Mouse (Mus musculus) brain, adult 2 months (tissue): ENCODE measurements around the gene Gas6.

Experiments used
- DNase-seq: peaks from one replicate; pipeline ENCODE4 v3.0.0; 2011; ENCODE audit warnings: low read depth, low spot score

Gene Gas6

DNA sequence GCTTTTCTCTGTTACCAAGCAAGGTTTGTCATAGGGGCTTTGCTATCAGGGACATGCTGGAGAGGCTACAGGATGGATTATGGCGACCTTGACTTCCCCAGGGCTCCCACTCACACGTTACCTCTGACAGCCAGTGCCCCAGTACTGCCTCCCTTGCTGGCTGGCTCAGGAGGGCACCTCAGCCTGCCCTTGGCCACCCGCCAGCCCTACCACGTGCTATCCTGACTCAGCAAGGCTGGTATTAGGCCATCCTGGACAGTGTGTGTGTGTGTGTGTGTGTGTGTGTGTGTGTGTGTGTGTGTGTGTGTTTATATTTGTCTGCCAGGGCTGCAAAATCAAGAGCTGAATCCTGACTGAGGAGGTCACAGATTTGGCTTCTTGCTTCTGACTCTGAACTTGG, 12.6 kb upstream of the Gas6 start:
- no peak for DNase-seq

DNA sequence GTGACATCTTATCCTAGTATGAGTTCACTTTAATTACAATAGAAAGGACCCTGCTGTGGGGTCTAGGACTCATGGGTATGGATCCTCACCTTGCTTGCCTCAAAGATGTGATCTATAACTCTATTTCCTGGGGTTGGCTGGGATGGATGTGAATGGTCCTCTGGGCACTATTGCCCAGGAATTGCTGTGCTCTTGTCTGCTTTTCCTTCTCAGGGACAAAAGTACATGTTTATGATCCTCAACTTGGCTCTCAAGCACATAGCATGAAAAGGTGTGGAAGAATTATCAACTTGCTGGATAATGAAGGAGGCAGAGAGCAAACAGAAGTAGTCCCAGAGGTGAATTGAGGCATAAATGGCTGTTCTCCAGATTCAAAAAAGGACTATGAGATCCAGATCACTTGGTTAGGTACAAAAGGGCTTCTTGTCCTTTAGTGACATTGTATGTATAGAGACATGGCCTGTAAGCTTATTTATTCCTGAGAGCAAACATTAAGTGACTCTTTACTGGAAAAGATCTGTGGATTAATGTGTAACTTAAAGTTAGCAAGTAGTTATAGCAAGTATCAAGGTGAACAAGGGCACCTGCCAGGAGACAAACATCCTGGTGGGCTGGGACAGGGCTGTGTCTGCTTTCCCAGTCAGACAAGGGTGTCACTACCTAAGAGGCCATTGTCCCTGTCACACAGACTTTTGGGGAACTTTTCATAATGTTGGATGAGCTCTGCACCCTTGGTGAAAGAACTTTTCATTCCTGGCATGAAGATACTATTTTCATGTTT, 10.8 kb upstream of the Gas6 start:
- DNase-seq: no peak

- peak; percentile 36 for DNase-seq
Measured at GRCm38 (mm10) chr8:13503936-13504606, 9.8 kb upstream of the Gas6 start.

DNA sequence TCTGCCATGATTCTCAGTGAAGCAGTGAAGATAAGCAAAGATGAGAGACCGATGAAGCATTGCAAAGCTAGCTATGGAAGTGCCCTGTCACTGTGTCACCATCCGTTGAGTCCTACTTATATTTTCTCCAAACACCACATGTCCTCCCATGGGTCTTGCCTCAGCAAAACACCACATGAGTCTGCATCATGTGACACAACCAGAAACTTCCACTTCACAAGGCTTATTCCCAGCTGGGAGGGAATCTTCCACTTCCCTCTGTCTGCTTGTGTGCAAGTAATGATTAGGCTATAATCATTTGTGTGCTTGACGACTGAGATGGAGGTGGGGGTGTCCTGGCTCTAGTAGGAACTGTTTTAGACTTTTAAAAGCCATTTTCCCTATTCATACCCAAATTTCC, 6.9 kb upstream of the Gas6 start:
- DNase-seq: no peak

DNA sequence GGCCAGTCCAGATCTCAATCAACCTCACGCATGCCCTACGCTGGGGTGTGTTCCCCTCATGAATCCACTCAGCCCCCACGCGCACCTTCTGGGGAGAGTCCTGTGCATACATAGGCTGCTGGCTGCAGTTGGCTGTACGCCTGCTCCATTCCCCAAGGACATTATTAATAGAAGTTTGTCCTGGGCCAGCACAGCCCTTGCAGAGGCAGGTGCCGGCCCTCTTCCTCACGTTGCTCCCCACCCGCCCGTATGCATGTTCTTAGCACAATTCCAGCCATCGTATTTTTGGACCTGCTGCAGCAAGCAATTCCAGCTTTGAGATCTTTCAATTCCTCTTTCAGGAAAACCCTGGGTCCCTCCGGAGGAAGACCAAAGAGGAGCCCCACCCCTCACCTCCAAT, 1.3 kb downstream of the Gas6 start:
- peak; percentile 42 for DNase-seq

GRCm38 (mm10) chr8:13492198-13492995, 1.9 kb downstream of the Gas6 start:
- no peak for DNase-seq

DNA sequence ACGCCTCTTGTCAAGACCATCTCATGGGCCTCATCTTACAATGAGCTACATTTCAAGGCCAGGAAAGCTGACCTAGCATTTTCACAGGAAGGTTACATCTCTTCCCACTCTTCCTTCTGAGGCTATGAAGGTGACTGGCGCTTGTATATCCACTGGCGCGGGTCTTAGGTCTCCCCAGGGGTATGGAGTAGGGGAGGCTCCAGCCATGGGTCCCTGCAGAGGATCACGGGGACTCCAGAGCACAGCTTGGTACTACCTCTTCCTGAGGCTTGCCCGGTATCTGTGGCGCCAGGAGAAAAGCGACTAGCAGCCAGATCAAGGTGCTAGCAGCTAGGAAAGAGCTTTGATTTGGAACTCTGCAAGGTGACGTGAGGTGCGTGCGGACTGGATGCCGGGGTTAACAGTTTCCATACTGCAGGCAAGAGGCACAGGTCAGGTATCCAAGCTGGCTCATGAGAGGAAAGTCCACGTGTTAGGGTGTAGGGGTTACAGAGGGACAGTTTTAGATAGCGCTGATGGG, 2.7 kb downstream of the Gas6 start:
- DNase-seq: no peak

DNA sequence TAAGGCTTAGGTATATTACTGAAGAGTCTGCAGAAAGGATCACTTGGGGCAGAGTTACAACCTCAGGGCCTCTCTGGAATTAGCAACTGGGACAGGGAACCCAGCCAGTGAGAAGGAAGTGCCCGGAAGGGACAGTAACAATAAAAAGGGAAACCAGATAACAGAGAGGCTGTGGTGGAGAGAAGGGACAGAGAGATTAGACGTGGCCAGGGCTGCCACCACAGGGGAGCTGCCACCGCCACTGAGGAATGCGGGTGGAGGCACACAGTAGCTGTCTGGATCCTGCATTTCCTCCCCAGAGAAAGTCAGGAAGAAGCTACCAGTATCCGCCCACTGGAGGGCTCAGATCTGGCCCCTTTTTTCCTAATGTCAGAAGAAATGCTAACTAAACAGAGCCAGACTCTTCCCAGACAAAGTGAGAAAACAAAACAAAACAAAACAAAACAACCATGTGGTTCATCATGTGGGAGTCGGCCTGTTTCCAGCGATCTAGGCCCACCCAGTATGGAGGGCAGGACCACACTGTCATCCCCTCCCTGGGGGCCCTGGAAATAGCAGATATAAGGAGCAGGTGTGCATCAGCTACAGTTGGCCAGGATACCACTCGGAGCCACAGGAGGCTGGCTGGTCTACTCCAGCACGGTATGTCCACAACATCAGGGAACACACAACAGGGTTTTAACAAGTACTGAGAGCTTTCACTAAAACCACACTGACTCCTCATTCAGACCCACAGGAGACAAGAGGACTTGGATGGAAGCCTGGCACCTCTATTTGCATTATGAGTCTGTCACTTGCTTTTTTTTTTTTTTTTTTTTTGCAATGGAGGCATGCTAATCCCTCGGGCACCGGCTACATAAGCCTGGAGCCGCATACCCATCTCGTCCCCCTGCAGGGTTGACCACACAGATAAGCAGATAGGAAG, 4.0 kb downstream of the Gas6 start:
- DNase-seq: no peak

GRCm38 (mm10) chr8:13489351-13489750, 4.9 kb downstream of the Gas6 start:
- DNase-seq: no peak

GRCm38 (mm10) chr8:13483191-13483590, 11.1 kb downstream of the Gas6 start:
- DNase-seq: no peak

DNA sequence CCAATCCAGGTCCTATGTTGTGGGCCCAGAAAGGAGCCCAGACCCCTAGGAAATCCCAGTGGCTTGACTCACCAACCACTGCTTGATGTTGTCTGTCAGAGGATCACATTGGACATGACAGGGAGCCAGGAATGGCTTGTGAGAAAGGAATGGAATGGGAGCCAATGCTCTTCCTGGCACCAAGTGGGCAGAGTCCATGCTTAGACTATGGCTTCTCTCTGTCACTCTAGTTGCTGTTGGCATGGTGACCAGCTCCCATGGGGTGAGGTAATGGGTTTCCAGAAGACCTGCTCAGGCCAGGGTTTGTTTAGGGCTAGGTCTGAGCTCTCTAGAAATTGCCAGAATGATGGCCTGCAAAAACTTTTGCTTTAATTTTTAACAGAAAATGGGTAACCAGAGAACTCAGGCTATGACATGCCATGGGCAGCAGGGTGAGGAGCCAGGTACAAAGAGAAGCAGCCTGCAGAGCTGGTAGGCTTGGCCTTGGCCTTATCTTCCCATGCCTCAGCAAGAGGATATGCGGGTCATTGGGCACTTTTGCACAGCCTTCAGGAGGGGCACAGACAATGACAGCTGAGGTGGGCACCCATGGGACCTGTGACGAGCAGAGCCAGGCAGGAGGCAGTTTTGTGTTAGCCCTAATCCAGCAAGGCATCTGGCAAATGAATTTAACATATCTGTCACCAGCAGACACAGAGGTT, 12.0 kb downstream of the Gas6 start:
- peak; percentile 61 for DNase-seq

- no peak for DNase-seq
Measured at GRCm38 (mm10) chr8:13481596-13481995, 12.7 kb downstream of the Gas6 start.

- DNase-seq: no peak
Measured at GRCm38 (mm10) chr8:13481089-13481554, 13.2 kb downstream of the Gas6 start.

DNA sequence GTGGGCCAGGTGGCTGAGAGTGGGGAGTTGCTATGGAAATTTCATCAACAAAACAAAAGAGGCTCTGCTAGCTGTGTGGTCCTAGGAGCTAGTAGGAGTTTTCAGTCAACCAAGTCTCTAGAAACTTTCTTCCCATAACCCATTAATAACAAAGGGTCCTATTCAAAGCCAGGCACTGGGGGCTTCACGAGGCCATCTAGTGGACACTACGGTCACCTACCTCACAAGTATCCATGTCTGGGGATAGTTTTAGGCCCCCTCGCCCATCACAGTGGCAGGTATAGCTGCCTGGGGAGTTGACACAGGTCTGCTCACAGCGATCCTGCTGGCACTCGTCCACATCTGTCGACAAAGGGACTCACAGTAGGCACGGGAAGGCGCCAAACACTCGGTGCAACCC, 18.4 kb downstream of the Gas6 start:
- DNase-seq: no peak

DNA sequence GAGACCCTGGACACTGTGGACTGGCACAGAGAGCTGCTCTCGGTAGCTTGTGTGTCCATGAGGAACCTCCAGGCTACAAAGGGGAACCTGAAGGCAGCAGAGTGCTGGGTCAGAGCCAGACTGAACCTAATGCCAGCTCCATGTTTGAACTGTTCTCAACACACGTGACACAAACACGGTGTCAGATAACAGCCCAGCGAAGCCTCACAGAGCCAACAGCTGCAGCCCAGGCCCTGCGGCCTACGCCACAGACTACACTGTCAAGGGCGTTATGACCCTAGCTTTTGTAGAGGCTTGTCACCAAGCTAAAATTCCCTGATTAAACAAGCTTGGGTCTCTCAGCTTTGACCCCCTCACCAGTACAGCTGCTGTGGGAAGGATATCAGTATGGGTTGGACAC, 22.0 kb downstream of the Gas6 start:
- DNase-seq: no peak

GRCm38 (mm10) chr8:13471484-13471883, 22.8 kb downstream of the Gas6 start:
- no peak for DNase-seq

DNA sequence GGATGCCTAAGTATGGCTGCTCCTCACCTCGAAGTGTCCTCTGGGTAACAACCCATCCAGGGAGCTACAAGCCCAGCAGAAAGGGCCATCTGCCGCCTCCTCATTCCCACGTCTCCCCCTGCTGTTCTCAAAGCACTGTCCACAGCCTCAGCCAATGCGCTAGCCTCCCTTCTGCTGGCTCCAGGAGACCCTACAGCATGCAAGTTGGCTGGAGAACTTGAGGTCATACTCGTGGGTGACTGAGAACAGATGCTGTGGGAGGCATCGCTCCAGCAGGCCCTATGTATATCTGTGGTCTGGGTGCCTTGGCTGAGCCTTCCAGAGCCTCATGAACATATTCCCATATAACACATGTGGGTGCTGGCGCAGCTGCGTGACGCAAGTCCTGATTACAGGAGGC, 25.6 kb downstream of the Gas6 start:
- DNase-seq: peak; percentile 50

DNA sequence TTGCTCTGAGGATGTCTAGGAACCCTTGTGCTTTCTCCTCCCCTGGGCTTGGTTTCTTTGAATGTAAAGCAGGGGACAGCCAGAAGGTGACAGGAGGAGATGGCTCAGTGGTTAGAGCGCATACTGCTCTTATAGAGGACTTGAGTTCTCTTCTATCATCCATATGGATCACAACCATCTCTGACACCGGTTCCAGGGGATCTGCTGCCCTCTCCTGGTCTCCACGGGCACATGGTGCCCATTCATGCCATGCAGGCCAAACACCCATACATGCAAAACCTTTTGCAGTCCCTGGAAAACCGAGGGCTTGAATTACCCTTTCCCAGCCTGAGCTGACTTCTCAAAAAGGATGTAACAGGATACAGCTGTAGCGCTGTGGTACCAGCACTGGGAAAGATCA, 27.3 kb downstream of the Gas6 start:
- DNase-seq: peak; percentile 57

DNA sequence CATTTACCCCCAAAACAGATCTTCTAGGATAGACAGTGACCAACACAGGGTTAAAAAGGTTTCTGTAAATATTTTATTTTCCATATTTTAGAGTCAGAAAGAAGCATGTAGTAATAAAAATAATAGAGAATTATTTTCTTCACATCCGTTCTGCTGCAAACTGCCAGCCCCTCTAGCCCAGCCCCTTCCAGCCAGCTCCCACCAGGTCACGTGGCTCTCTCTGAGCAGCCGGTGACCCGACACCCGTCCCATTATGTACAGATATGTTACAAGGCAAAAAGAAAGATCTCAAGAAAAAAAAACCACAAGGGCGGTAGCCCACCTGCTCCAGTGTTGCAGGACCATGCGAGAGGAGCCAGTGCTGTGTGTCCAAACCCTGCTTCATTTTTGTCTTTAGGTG, 29.0 kb downstream of the Gas6 start:
- DNase-seq: no peak

GRCm38 (mm10) chr8:13462392-13462791, 31.9 kb downstream of the Gas6 start:
- no peak for DNase-seq
